Mouse (Mus musculus) cerebellum, adult 2 months (tissue): Measurements from ENCODE around the gene Etv5.

Experiments
- CTCF ChIP-seq: fragments of 200-500 bp; IDR thresholded peaks from 2 replicates; pipeline ENCODE4 v1.5.1; 2011; ENCODE audit warnings: low read depth, mild to moderate bottlenecking, control low read depth, low read length, moderate library complexity, borderline replicate concordance; ENCODE audit not compliant: insufficient read depth
- POLR2A ChIP-seq: fragments of 200-500 bp; IDR thresholded peaks from 2 replicates; pipeline ENCODE4 v1.6.1; 2011; ENCODE audit warnings: low read length, control low read depth, borderline replicate concordance; ENCODE audit not compliant: insufficient read depth

- TF ChIP-seq CTCF: no peak
- TF ChIP-seq POLR2A: no peak
Observed at GRCm38 (mm10) chr16:22377714-22378113, 61.8 kb downstream of the Etv5 start.
